Mouse (Mus musculus) T-cell, adult 2 months (primary cell): ENCODE measurements around the gene Slc25a11.

Experiments
- DNase-seq: peaks from one replicate; pipeline ENCODE4 v3.0.0; 2022; ENCODE audit warnings: low spot score

Gene Slc25a11

GRCm38 (mm10) chr11:70668335-70668770 lies 21.1 kb upstream of the Slc25a11 start:
- DNase-seq: no peak

- DNase-seq: no peak
Observed at GRCm38 (mm10) chr11:70667271-70668150, 20.2 kb upstream of the Slc25a11 start.

- DNase-seq: no peak
Observed at GRCm38 (mm10) chr11:70666687-70667086, 19.4 kb upstream of the Slc25a11 start.

- no peak for DNase-seq
Observed at GRCm38 (mm10) chr11:70664741-70665140, 17.5 kb upstream of the Slc25a11 start.

- DNase-seq: no peak
Observed at GRCm38 (mm10) chr11:70663957-70664356, 16.7 kb upstream of the Slc25a11 start.

GRCm38 (mm10) chr11:70663101-70663500 lies 15.8 kb upstream of the Slc25a11 start:
- no peak for DNase-seq

- DNase-seq: no peak
Observed at GRCm38 (mm10) chr11:70660571-70660970, 13.3 kb upstream of the Slc25a11 start.

- no peak for DNase-seq
Observed at GRCm38 (mm10) chr11:70658942-70659341, 11.7 kb upstream of the Slc25a11 start.

- no peak for DNase-seq
Observed at GRCm38 (mm10) chr11:70658521-70658920, 11.2 kb upstream of the Slc25a11 start.

GRCm38 (mm10) chr11:70657991-70658390 lies 10.7 kb upstream of the Slc25a11 start:
- no peak for DNase-seq

- DNase-seq: no peak
Observed at GRCm38 (mm10) chr11:70657573-70657972, 10.3 kb upstream of the Slc25a11 start.

GRCm38 (mm10) chr11:70656964-70657363 lies 9.7 kb upstream of the Slc25a11 start, which contains the start of gene Eno3:
TSS of gene Eno3 (plus strand) at chr11:70657202.
- no peak for DNase-seq

GRCm38 (mm10) chr11:70656456-70656927 lies 9.2 kb upstream of the Slc25a11 start:
- no peak for DNase-seq

GRCm38 (mm10) chr11:70655571-70656455 lies 8.5 kb upstream of the Slc25a11 start:
- peak; percentile 34 for DNase-seq

- DNase-seq: peak; percentile 66
Observed at GRCm38 (mm10) chr11:70654923-70655570, 7.8 kb upstream of the Slc25a11 start.

GRCm38 (mm10) chr11:70654198-70654922 lies 7.1 kb upstream of the Slc25a11 start, which contains the start of gene Pfn1:
TSS of gene Pfn1 (minus strand) at chr11:70654644.
- DNase-seq: peak; percentile 83

GRCm38 (mm10) chr11:70653345-70654197 lies 6.3 kb upstream of the Slc25a11 start:
- peak; percentile 61 for DNase-seq

GRCm38 (mm10) chr11:70652884-70653344 lies 5.6 kb upstream of the Slc25a11 start:
- DNase-seq: no peak

GRCm38 (mm10) chr11:70652029-70652883 lies 5.0 kb upstream of the Slc25a11 start:
- DNase-seq: no peak
